Comparison of ENCODE assay signal across 9 mouse cellular contexts in the genomic region with DNA sequence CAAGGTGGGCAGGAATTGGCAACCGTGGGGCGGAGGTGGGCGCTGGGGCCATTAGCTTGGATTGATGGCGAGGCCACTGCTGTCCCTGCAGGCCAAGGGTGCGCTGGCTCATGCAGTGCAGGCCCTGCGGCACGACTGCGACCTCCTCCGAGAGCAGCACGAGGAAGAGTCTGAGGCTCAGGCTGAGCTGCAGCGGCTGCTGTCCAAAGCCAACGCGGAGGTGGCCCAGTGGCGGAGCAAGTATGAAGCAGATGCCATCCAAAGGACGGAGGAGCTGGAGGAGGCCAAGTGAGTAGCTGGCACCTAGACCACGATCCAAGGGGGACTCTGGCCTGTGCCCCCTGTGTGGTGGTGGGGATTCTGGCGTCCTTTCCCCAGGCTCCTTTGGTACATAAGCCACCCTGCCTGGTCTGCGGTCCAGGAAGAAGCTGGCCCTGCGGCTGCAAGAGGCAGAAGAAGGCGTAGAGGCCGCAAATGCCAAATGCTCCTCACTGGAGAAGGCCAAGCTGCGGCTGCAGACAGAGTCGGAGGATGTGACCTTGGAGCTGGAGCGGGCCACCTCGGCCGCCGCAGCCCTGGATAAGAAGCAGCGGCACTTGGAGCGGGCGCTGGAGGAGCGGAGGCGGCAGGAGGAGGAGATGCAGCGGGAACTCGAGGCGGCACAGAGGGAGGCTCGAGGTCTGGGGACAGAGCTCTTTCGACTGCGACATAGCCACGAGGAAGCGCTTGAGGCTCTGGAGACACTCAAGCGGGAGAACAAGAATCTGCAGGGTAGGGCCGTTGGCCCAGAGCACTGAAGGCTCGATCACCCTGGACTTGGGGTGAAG. TPM values are rescaled to one million over a fixed set of nuclear protein-coding genes. Genes with fewer than 3 reads are reported as not detected.
A peak's percentile ranks its signal among the peaks of the same experiment; 100 is the strongest.
DNase-seq lines count a peak whose midpoint lies in the region; ATAC-seq and TF ChIP-seq lines count a peak whose summit lies in the region.
"Had no signal": no experiment of that assay in that cellular context is flagged by ENCODE, and none has a peak within 500 bp of the region (broad histone marks: within the 10 kb centered on the region; RNA-seq: fewer than 3 reads in every experiment).

No protein-coding gene starts in this region.

- TF ChIP-seq EP300 in liver, postnatal 0 days (IDR thresholded peaks at IDR 0.05; ENCODE audit: low read depth) = no peak

- intact Hi-C loops in gastrocnemius, postnatal 36 days (cut with DNase I) = no loop called here

- H3K9ac ChIP-seq in liver, postnatal 0 days (replicated peaks) = no peak overlapping the region
- H3K9ac ChIP-seq in midbrain, embryonic 14.5 days (replicated peaks; ENCODE audit: low read length) = no peak overlapping the region

- peaks cover 40% of the 10 kb centered on the region for H3K27me3 ChIP-seq in liver, postnatal 0 days (ENCODE audit: insufficient read depth, low read length)
- peaks cover 92% of the 10 kb centered on the region for H3K27me3 ChIP-seq in embryonic facial prominence, embryonic 10.5 days (replicated peaks; ENCODE audit: low read depth, poor library complexity, severe bottlenecking)
- H3K27me3 ChIP-seq in midbrain, embryonic 14.5 days (ENCODE audit: control insufficient read depth, insufficient read depth, low read length) = peaks cover 56% of the 10 kb centered on the region

- H3K9me3 ChIP-seq in liver, postnatal 0 days (ENCODE audit: low read length) = no peaks in the 10 kb centered on the region
- no peaks in the 10 kb centered on the region for H3K9me3 ChIP-seq in embryonic facial prominence, embryonic 10.5 days
- H3K9me3 ChIP-seq in midbrain, embryonic 14.5 days (ENCODE audit: control insufficient read depth, low read length) = no peaks in the 10 kb centered on the region

- ATAC-seq in liver, postnatal 0 days = no peak
- no peak for ATAC-seq in midbrain, embryonic 14.5 days (ENCODE audit: low FRiP score, low TSS enrichment)

- peaks cover 9% of the 10 kb centered on the region for H3K4me1 ChIP-seq in liver, postnatal 0 days (ENCODE audit: insufficient read depth)
- H3K4me1 ChIP-seq in embryonic facial prominence, embryonic 10.5 days = peaks cover 46% of the 10 kb centered on the region
- peaks cover 12% of the 10 kb centered on the region; the same call in 1 of the 2 replicates for H3K4me1 ChIP-seq in midbrain, embryonic 14.5 days (ENCODE audit: control insufficient read depth, insufficient read depth, low read length)

- H3K36me3 ChIP-seq in liver, postnatal 0 days (replicated peaks; ENCODE audit: insufficient read depth, low read length) = peaks cover 24% of the 10 kb centered on the region
- peaks cover 56% of the 10 kb centered on the region for H3K36me3 ChIP-seq in embryonic facial prominence, embryonic 10.5 days (replicated peaks)
- peaks cover 47% of the 10 kb centered on the region for H3K36me3 ChIP-seq in midbrain, embryonic 14.5 days (ENCODE audit: control insufficient read depth, insufficient read depth, low read length)

- no peak overlapping the region for H3K4me3 ChIP-seq in liver, postnatal 0 days (ENCODE audit: low read depth, low read length)
- H3K4me3 ChIP-seq in embryonic facial prominence, embryonic 10.5 days = peak overlapping the region; percentile 28
- H3K4me3 ChIP-seq in midbrain, embryonic 14.5 days (replicated peaks; ENCODE audit: low read depth, low read length) = no peak overlapping the region

- peak; percentile 36 to 37 for DNase-seq in adrenal gland, adult 18-20 months (ENCODE audit: low spot score in 2 of 2)
- DNase-seq in adrenal gland, adult 8-10 months = no peak
- DNase-seq in liver, postnatal 0 days = peak; percentile 20
- DNase-seq in liver = no peak
- DNase-seq in embryonic facial prominence, embryonic 10.5 days (ENCODE audit: low spot score) = peak; percentile 50
- peak; percentile 52 for DNase-seq in midbrain, embryonic 14.5 days
- no peak for DNase-seq in gastrocnemius, postnatal 36 days
- no peak for DNase-seq in B cell, adult 2 months
- DNase-seq: kidney, adult 8-10 months had no signal

- H3K4me2 ChIP-seq in liver, postnatal 0 days (ENCODE audit: low read depth, low read length) = no peak overlapping the region
- H3K4me2 ChIP-seq in midbrain, embryonic 14.5 days (ENCODE audit: low read length) = no peak overlapping the region

- no peak overlapping the region for H3K27ac ChIP-seq in liver, postnatal 0 days (ENCODE audit: low read depth)
- H3K27ac ChIP-seq in embryonic facial prominence, embryonic 10.5 days (replicated peaks) = no peak overlapping the region
- H3K27ac ChIP-seq in midbrain, embryonic 14.5 days (replicated peaks; ENCODE audit: low read depth, low read length) = no peak overlapping the region

- no peak for TF ChIP-seq CTCF in liver, postnatal 0 days (IDR thresholded peaks at IDR 0.05; ENCODE audit: low read depth)

- WGBS in liver, postnatal 0 days (ENCODE audit: insufficient replicate concordance) = 29% methylated on average over 43 of the region's 43 CpGs
- WGBS in embryonic facial prominence, embryonic 10.5 days = 12% methylated on average over 43 of the region's 43 CpGs
- 14% methylated on average over 43 of the region's 43 CpGs for WGBS in midbrain, embryonic 14.5 days

RNA-seq across cellular contexts. Expression of gene Myh7b, which starts 19.8 kb away (rescaled TPM):
- under 1 TPM; 0.17 to 0.45 TPM for total RNA-seq in adrenal gland, adult 18-20 months (2021)
- total RNA-seq in adrenal gland, adult 8-10 months (2022) = under 1 TPM; 0.15 to 0.46 (median 0.22) TPM
- 0.15 and 0.38 TPM in 2 replicates for polyA plus RNA-seq in liver, postnatal 0 days (2015; fragmentation: Nextera tagmentation; extraction: Ambion mirVana)
- 0.75 and 0.77 TPM in 2 replicates for polyA plus RNA-seq in embryonic facial prominence, embryonic 10.5 days (2016; fragmentation: Nextera tagmentation; extraction: Ambion mirVana)
- polyA plus RNA-seq in midbrain, embryonic 14.5 days (2014; fragmentation: Nextera tagmentation; extraction: Ambion mirVana) = 0.64 and 0.77 TPM in 2 replicates
- total RNA-seq in gastrocnemius, postnatal 36 days (2021) = 1 to 10 TPM; 1.9 to 6.8 TPM

RNA-seq across cellular contexts. Expression of gene Gss, which starts 38.2 kb away (rescaled TPM):
- 10 to 100 TPM; 41.4 to 67.5 TPM for total RNA-seq in adrenal gland, adult 18-20 months (2021)
- 10 to 100 TPM; 57.8 to 78.0 (median 72.3) TPM for total RNA-seq in adrenal gland, adult 8-10 months (2022)
- polyA plus RNA-seq in liver, postnatal 0 days (2015; fragmentation: Nextera tagmentation; extraction: Ambion mirVana) = 48.9 and 49.3 TPM in 2 replicates
- polyA plus RNA-seq in embryonic facial prominence, embryonic 10.5 days (2016; fragmentation: Nextera tagmentation; extraction: Ambion mirVana) = 20.2 and 22.9 TPM in 2 replicates
- polyA plus RNA-seq in midbrain, embryonic 14.5 days (2014; fragmentation: Nextera tagmentation; extraction: Ambion mirVana) = 14.8 and 15.2 TPM in 2 replicates
- 1 to 10 TPM; 3.7 to 6.0 TPM for total RNA-seq in gastrocnemius, postnatal 36 days (2021)

Comparison
In these comparisons a context has a peak if more than half of its experiments do, and no peak if none do; other contexts are left out.
1. DNase-seq: peak in adrenal gland, adult 18-20 months (2 of 2), liver, postnatal 0 days (single experiment), embryonic facial prominence, embryonic 10.5 days (single experiment) and midbrain, embryonic 14.5 days (single experiment); none in adrenal gland, adult 8-10 months (single experiment), liver (single experiment), gastrocnemius, postnatal 36 days (0 of 2) and B cell, adult 2 months (0 of 2).
2. RNA of gene Gss, which starts 38.2 kb away (total RNA-seq): 57.8 to 78.0 TPM in adrenal gland, adult 8-10 months and 41.4 to 67.5 TPM in adrenal gland, adult 18-20 months; 3.7 to 6.0 TPM in gastrocnemius, postnatal 36 days; every median in the first group is over 4 times any median in the second.